Mouse (Mus musculus) lung, adult 2 months (tissue): ENCODE measurements at regions not wholly inside any gene's neighbourhood (a gene's known extent, or its start where the extent isn't known, plus 50 kb on each side); places are given as distances from the start of the nearest gene placed in this dataset.

Experiments used
- CTCF ChIP-seq: fragments of 200-500 bp; IDR thresholded peaks from 2 replicates; pipeline ENCODE4 v1.5.1; 2011; ENCODE audit warnings: mild to moderate bottlenecking, low read length, control low read depth; ENCODE audit not compliant: insufficient read depth
- POLR2A ChIP-seq: fragments of 200-500 bp; IDR thresholded peaks from 2 replicates; pipeline ENCODE4 v1.6.1; 2011; ENCODE audit warnings: low read depth, mild to moderate bottlenecking, control low read depth, low read length, borderline replicate concordance; ENCODE audit errors: extremely low read depth

- TF ChIP-seq CTCF (no peak), POLR2A (no peak)
Observed at GRCm38 (mm10) chr15:63050033-63050432, 794.9 kb downstream of the Gsdmc2 start.
